Mouse (Mus musculus): ENCODE measurements around the gene Ankrd33.

- no peak for TF ChIP-seq POLR2A (IDR thresholded peaks at IDR 0.05; ENCODE audit: low read depth, low read length)
- TF ChIP-seq CTCF (conservative IDR thresholded peaks at IDR 0.05; ENCODE audit: insufficient read depth, insufficient read length, low read depth, low read length): 0 out of 2 replicates have a peak, but pooled peaks have one; percentile 7
These were observed 2.4 kb upstream of the Ankrd33 start for GRCm38 (mm10) chr15:101113176-101113575.
